9 mouse cellular contexts compared by ENCODE assay signal in genomic region chrX:20798797-20799147, GRCm38 (mm10). TPM values are rescaled to one million over a fixed set of nuclear protein-coding genes. Genes with fewer than 3 reads are reported as not detected.
DNase-seq lines count a peak whose midpoint lies in the region; ATAC-seq and TF ChIP-seq lines count a peak whose summit lies in the region.
"Had no signal": no experiment of that assay in that cellular context is flagged by ENCODE, and none has a peak within 500 bp of the region (broad histone marks: within the 10 kb centered on the region; RNA-seq: fewer than 3 reads in every experiment).

No protein-coding gene starts in this region.

- DNase-seq in heart, postnatal 4 days, result no peak
- peak; percentile 8 for DNase-seq in heart, postnatal 0 days (ENCODE audit: low spot score)
- no peak for DNase-seq in gastrocnemius, postnatal 36 days
- no peak for DNase-seq in T-cell, adult 2 months (ENCODE audit: low spot score)
- DNase-seq in Muller cell, postnatal 12 days (ENCODE audit: inconsistent ontology term), result no peak

- H3K27me3 ChIP-seq in heart, embryonic 16.5 days (ENCODE audit: control insufficient read depth, insufficient read depth, low read length), result no peaks in the 10 kb centered on the region
- H3K27me3 ChIP-seq in heart, postnatal 0 days (ENCODE audit: control insufficient read depth, insufficient read depth, low read length), result no peaks in the 10 kb centered on the region
- no peaks in the 10 kb centered on the region for H3K27me3 ChIP-seq in liver, embryonic 16.5 days (ENCODE audit: control insufficient read depth, insufficient read depth, low read depth, low read length)

- intact Hi-C loops in gastrocnemius, postnatal 36 days (cut with DNase I), result no loop called here

- H3K27ac ChIP-seq in heart, embryonic 16.5 days (ENCODE audit: low read length), result peak overlapping the region; percentile 77
- peak overlapping the region; percentile 64 for H3K27ac ChIP-seq in heart, postnatal 0 days (ENCODE audit: low read depth)
- peak overlapping the region; percentile 67; the same call in 1 of the 2 replicates for H3K27ac ChIP-seq in liver, embryonic 16.5 days (ENCODE audit: low read length)

- TF ChIP-seq CTCF in heart, postnatal 0 days (IDR thresholded peaks at IDR 0.05; ENCODE audit: low read depth), result no peak

- WGBS in heart, embryonic 16.5 days, result 22% methylated on average over 7 of the region's 7 CpGs
- WGBS in heart, postnatal 0 days, result 19% methylated on average over 7 of the region's 7 CpGs
- WGBS in liver, embryonic 16.5 days (ENCODE audit: insufficient replicate concordance), result 21% methylated on average over 7 of the region's 7 CpGs

- no peaks in the 10 kb centered on the region for H3K4me1 ChIP-seq in heart, embryonic 16.5 days (ENCODE audit: control insufficient read depth, insufficient read depth, low read length)
- no peaks in the 10 kb centered on the region for H3K4me1 ChIP-seq in heart, postnatal 0 days (ENCODE audit: control insufficient read depth, insufficient read depth)
- no peaks in the 10 kb centered on the region for H3K4me1 ChIP-seq in liver, embryonic 16.5 days (ENCODE audit: control insufficient read depth, low read depth, low read length)

- H3K4me3 ChIP-seq in heart, embryonic 16.5 days (ENCODE audit: low read length), result peak overlapping the region; percentile 55
- peak overlapping the region; percentile 45 for H3K4me3 ChIP-seq in heart, postnatal 0 days (ENCODE audit: low read depth, low read length)
- peak overlapping the region; percentile 60 for H3K4me3 ChIP-seq in liver, embryonic 16.5 days (ENCODE audit: low read depth, low read length)

- H3K36me3 ChIP-seq in heart, embryonic 16.5 days (ENCODE audit: control insufficient read depth, insufficient read depth), result no peaks in the 10 kb centered on the region
- H3K36me3 ChIP-seq in heart, postnatal 0 days (replicated peaks; ENCODE audit: control insufficient read depth, insufficient read depth, low read length), result no peaks in the 10 kb centered on the region
- no peaks in the 10 kb centered on the region for H3K36me3 ChIP-seq in liver, embryonic 16.5 days (ENCODE audit: control insufficient read depth, insufficient read depth)
- H3K36me3 ChIP-seq: G1E had no signal

- ATAC-seq in heart, embryonic 16.5 days (replicated peaks; ENCODE audit: extremely low read depth, insufficient read depth, low FRiP score), result peak; percentile 33; the same call in 1 of the 2 replicates
- peak; percentile 33 for ATAC-seq in activated CD4-positive, CD25-positive, alpha-beta regulatory T cell, adult 4 months
- ATAC-seq in heart, postnatal 0 days (ENCODE audit: insufficient read depth, low read depth), result peak; percentile 24; the same call in 1 of the 2 replicates
- ATAC-seq in liver, embryonic 16.5 days (ENCODE audit: low read depth), result peak; percentile 12; the same call in 1 of the 2 replicates

- peak overlapping the region; percentile 69 for H3K9ac ChIP-seq in heart, embryonic 16.5 days (ENCODE audit: low read length)
- H3K9ac ChIP-seq in heart, postnatal 0 days (replicated peaks; ENCODE audit: low read depth, low read length), result 0 out of 2 replicates have a peak overlapping the region, but pooled peaks have one; percentile 50
- H3K9ac ChIP-seq in liver, embryonic 16.5 days (ENCODE audit: low read depth, low read length), result peak overlapping the region; percentile 51; the same call in 1 of the 2 replicates

- H3K9me3 ChIP-seq in heart, embryonic 16.5 days (replicated peaks; ENCODE audit: control insufficient read depth, low read length), result no peaks in the 10 kb centered on the region
- no peaks in the 10 kb centered on the region for H3K9me3 ChIP-seq in heart, postnatal 0 days (replicated peaks; ENCODE audit: control insufficient read depth, low read length)
- H3K9me3 ChIP-seq in liver, embryonic 16.5 days (replicated peaks; ENCODE audit: control insufficient read depth, low read length), result no peaks in the 10 kb centered on the region
- H3K9me3 ChIP-seq: G1E had no signal

- peak overlapping the region; percentile 68 for H3K4me2 ChIP-seq in heart, embryonic 16.5 days (ENCODE audit: low read depth, low read length)
- peak overlapping the region; percentile 62 for H3K4me2 ChIP-seq in heart, postnatal 0 days (ENCODE audit: low read depth, low read length)
- H3K4me2 ChIP-seq in liver, embryonic 16.5 days (ENCODE audit: low read depth, low read length), result peak overlapping the region; percentile 70

- TF ChIP-seq EP300 in heart, postnatal 0 days (IDR thresholded peaks at IDR 0.05; ENCODE audit: low read depth), result no peak

RNA-seq across cellular contexts. Expression of gene Araf, which starts 1.2 kb away (rescaled TPM):
- 98.9 and 113 TPM in 2 replicates for polyA plus RNA-seq in heart, embryonic 16.5 days (2015; fragmentation: Nextera tagmentation; extraction: Ambion mirVana)
- 10 to 100 TPM; 69.1 to 73.3 TPM for total RNA-seq in heart, postnatal 4 days (2021)
- polyA plus RNA-seq in activated CD4-positive, CD25-positive, alpha-beta regulatory T cell, adult 4 months (2017; shearing (Covaris generic)), result 100 to 1,000 TPM; 113 to 128 TPM
- total RNA-seq in heart, postnatal 0 days (2014; rRNA removed; ENCODE audit: low replicate concordance), result 147 and 163 TPM in 2 replicates
- polyA plus RNA-seq in heart, postnatal 0 days (2015; fragmentation: Nextera tagmentation; extraction: Ambion mirVana), result 88.7 and 89.5 TPM in 2 replicates
- 40.7 and 42.1 TPM in 2 replicates for polyA plus RNA-seq in liver, embryonic 16.5 days (2015; fragmentation: Nextera tagmentation; extraction: Ambion mirVana)
- 10 to 100 TPM; 73.3 to 90.0 TPM for total RNA-seq in gastrocnemius, postnatal 36 days (2021)
